Mouse (Mus musculus): ENCODE data around the gene Ptgir. TPM values are rescaled to one million over a fixed set of nuclear protein-coding genes. Genes with fewer than 3 reads are reported as not detected.

Ptgir gene
- total RNA-seq, 4 experiments from 2014 or later, result 1.9 to 3.5 (median 3.1) TPM

- no peak for DNase-seq (ENCODE audit: low spot score)
These were observed 10.3 kb downstream of the Ptgir start for GRCm38 (mm10) chr7:16916342-16917265.

GRCm38 (mm10) chr7:16917447-16917846 lies 11.2 kb downstream of the Ptgir start:
- DNase-seq (ENCODE audit: low spot score), result no peak

GRCm38 (mm10) chr7:16918014-16918413 lies 11.7 kb downstream of the Ptgir start:
- DNase-seq (ENCODE audit: low spot score), result no peak

- no peak for DNase-seq (ENCODE audit: low spot score)
These were observed 12.4 kb downstream of the Ptgir start for GRCm38 (mm10) chr7:16918670-16919069.

GRCm38 (mm10) chr7:16919395-16920149 lies 13.3 kb downstream of the Ptgir start:
- DNase-seq (ENCODE audit: low spot score), result no peak

GRCm38 (mm10) chr7:16920150-16920579 lies 13.9 kb downstream of the Ptgir start:
- no peak for DNase-seq (ENCODE audit: low spot score)

- no peak for DNase-seq (ENCODE audit: low spot score)
These were observed 14.8 kb downstream of the Ptgir start for GRCm38 (mm10) chr7:16920818-16921791.

GRCm38 (mm10) chr7:16921881-16922335 lies 15.6 kb downstream of the Ptgir start:
- DNase-seq (ENCODE audit: low spot score), result no peak

GRCm38 (mm10) chr7:16922360-16922973 lies 16.2 kb downstream of the Ptgir start:
- DNase-seq (ENCODE audit: low spot score), result no peak

- no peak for DNase-seq (ENCODE audit: low spot score)
These were observed 17.2 kb downstream of the Ptgir start for GRCm38 (mm10) chr7:16923283-16924036.

- DNase-seq (ENCODE audit: low spot score), result peak; percentile 100
These were observed 17.9 kb downstream of the Ptgir start, which contains the start of gene Calm3 for GRCm38 (mm10) chr7:16924037-16924834. TSS of gene Calm3 (minus strand) at chr7:16924114.

- DNase-seq (ENCODE audit: low spot score), result no peak
These were observed 22.1 kb downstream of the Ptgir start for GRCm38 (mm10) chr7:16928341-16928740.

- peak; percentile 74 for DNase-seq (ENCODE audit: low spot score)
These were observed 24.6 kb downstream of the Ptgir start for GRCm38 (mm10) chr7:16930850-16931249.

- DNase-seq (ENCODE audit: low spot score), result peak; percentile 87
These were observed 25.8 kb downstream of the Ptgir start for GRCm38 (mm10) chr7:16931968-16932627.

GRCm38 (mm10) chr7:16932704-16933577 lies 26.7 kb downstream of the Ptgir start:
- no peak for DNase-seq (ENCODE audit: low spot score)

- no peak for DNase-seq (ENCODE audit: low spot score)
These were observed 31.0 kb downstream of the Ptgir start for GRCm38 (mm10) chr7:16937312-16937711.

GRCm38 (mm10) chr7:16938117-16938791 lies 32.0 kb downstream of the Ptgir start:
- no peak for DNase-seq (ENCODE audit: low spot score)
